8 mouse cellular contexts compared by ENCODE assay signal in genomic region chr1:134098726-134099515, GRCm38 (mm10). TPM values are rescaled to one million over a fixed set of nuclear protein-coding genes. Genes with fewer than 3 reads are reported as not detected.
DNase-seq lines count a peak whose midpoint lies in the region; ATAC-seq and TF ChIP-seq lines count a peak whose summit lies in the region.

No protein-coding gene starts in this region.

- peak; percentile 93 for DNase-seq in brain, embryonic 14.5 days (ENCODE audit: low read depth)
- DNase-seq in forebrain, embryonic 10.5 days (ENCODE audit: extremely low spot score, low spot score): peak; percentile 74
- peak; percentile 99 for DNase-seq in heart, postnatal 0 days (ENCODE audit: low spot score)
- peak; percentile 86 to 95 for DNase-seq in kidney, postnatal 25 days
- DNase-seq in testis, postnatal 10 days (ENCODE audit: low spot score): peak; percentile 70

- peak; percentile 89 for ATAC-seq in heart, postnatal 0 days (ENCODE audit: insufficient read depth, low read depth)
- ATAC-seq in liver, embryonic 16.5 days (ENCODE audit: low read depth): peak; percentile 91
- ATAC-seq in neural tube, embryonic 12.5 days (ENCODE audit: low FRiP score, low read depth): peak; percentile 30

- H3K27me3 ChIP-seq in ES-Bruce4 (ENCODE audit: control insufficient read depth, insufficient read depth, low read length, poor library complexity, severe bottlenecking): no peaks in the 10 kb centered on the region
- peaks cover 7% of the 10 kb centered on the region for H3K27me3 ChIP-seq in forebrain, embryonic 10.5 days (ENCODE audit: poor library complexity, severe bottlenecking)
- no peaks in the 10 kb centered on the region for H3K27me3 ChIP-seq in heart, postnatal 0 days (ENCODE audit: control insufficient read depth, insufficient read depth, low read length)
- no peaks in the 10 kb centered on the region for H3K27me3 ChIP-seq in liver, embryonic 16.5 days (ENCODE audit: control insufficient read depth, insufficient read depth, low read depth, low read length)
- no peaks in the 10 kb centered on the region for H3K27me3 ChIP-seq in neural tube, embryonic 12.5 days (replicated peaks)

- TF ChIP-seq POLR2A in ES-Bruce4 (IDR thresholded peaks at IDR 0.05; ENCODE audit: insufficient read depth, low read length): peak; percentile 4
- no peak for TF ChIP-seq POLR2A in brain, embryonic 14.5 days (IDR thresholded peaks at IDR 0.05; ENCODE audit: borderline replicate concordance, extremely low read depth, insufficient read depth, insufficient read length, poor library complexity, severe bottlenecking)

- H3K4me3 ChIP-seq in ES-Bruce4 (ENCODE audit: low read depth, low read length): peak overlapping the region; percentile 74
- H3K4me3 ChIP-seq in forebrain, embryonic 10.5 days: peak overlapping the region; percentile 58
- H3K4me3 ChIP-seq in heart, postnatal 0 days (ENCODE audit: low read depth, low read length): peak overlapping the region; percentile 26
- H3K4me3 ChIP-seq in liver, embryonic 16.5 days (ENCODE audit: low read depth, low read length): peak overlapping the region; percentile 59
- peak overlapping the region; percentile 32 for H3K4me3 ChIP-seq in neural tube, embryonic 12.5 days

- TF ChIP-seq EP300 in ES-Bruce4 (IDR thresholded peaks at IDR 0.05; ENCODE audit: insufficient read depth, low read depth, low read length): no peak
- peak; percentile 86 for TF ChIP-seq EP300 in heart, postnatal 0 days (IDR thresholded peaks at IDR 0.05; ENCODE audit: low read depth)

- H3K9me3 ChIP-seq in ES-Bruce4 (replicated peaks; ENCODE audit: control insufficient read depth, insufficient read depth, low read length, poor library complexity, severe bottlenecking): no peaks in the 10 kb centered on the region
- no peaks in the 10 kb centered on the region for H3K9me3 ChIP-seq in forebrain, embryonic 10.5 days
- no peaks in the 10 kb centered on the region for H3K9me3 ChIP-seq in heart, postnatal 0 days (replicated peaks; ENCODE audit: control insufficient read depth, low read length)
- H3K9me3 ChIP-seq in liver, embryonic 16.5 days (replicated peaks; ENCODE audit: control insufficient read depth, low read length): no peaks in the 10 kb centered on the region
- no peaks in the 10 kb centered on the region for H3K9me3 ChIP-seq in neural tube, embryonic 12.5 days

- H3K4me1 ChIP-seq in ES-Bruce4 (ENCODE audit: control insufficient read depth, insufficient read depth, low read length): peaks cover 6% of the 10 kb centered on the region
- H3K4me1 ChIP-seq in forebrain, embryonic 10.5 days: peaks cover 70% of the 10 kb centered on the region
- H3K4me1 ChIP-seq in heart, postnatal 0 days (ENCODE audit: control insufficient read depth, insufficient read depth): peaks cover 72% of the 10 kb centered on the region
- peaks cover 63% of the 10 kb centered on the region for H3K4me1 ChIP-seq in liver, embryonic 16.5 days (ENCODE audit: control insufficient read depth, low read depth, low read length)
- peaks cover 63% of the 10 kb centered on the region for H3K4me1 ChIP-seq in neural tube, embryonic 12.5 days

- no peak for TF ChIP-seq CTCF in ES-Bruce4 (IDR thresholded peaks at IDR 0.05; ENCODE audit: low read depth, low read length)
- no peak for TF ChIP-seq CTCF in brain, embryonic 14.5 days (IDR thresholded peaks at IDR 0.05; ENCODE audit: borderline replicate concordance, extremely low read depth, insufficient read depth, insufficient read length)
- no peak for TF ChIP-seq CTCF in heart, postnatal 0 days (IDR thresholded peaks at IDR 0.05; ENCODE audit: low read depth)

- H3K36me3 ChIP-seq in ES-Bruce4 (ENCODE audit: control insufficient read depth, insufficient read depth, low read length, poor library complexity, severe bottlenecking): no peaks in the 10 kb centered on the region
- no peaks in the 10 kb centered on the region for H3K36me3 ChIP-seq in forebrain, embryonic 10.5 days (replicated peaks)
- H3K36me3 ChIP-seq in heart, postnatal 0 days (replicated peaks; ENCODE audit: control insufficient read depth, insufficient read depth, low read length): no peaks in the 10 kb centered on the region
- no peaks in the 10 kb centered on the region for H3K36me3 ChIP-seq in liver, embryonic 16.5 days (ENCODE audit: control insufficient read depth, insufficient read depth)
- H3K36me3 ChIP-seq in neural tube, embryonic 12.5 days: no peaks in the 10 kb centered on the region; the same call in 1 of the 2 replicates

- peak overlapping the region; percentile 79 for H3K27ac ChIP-seq in ES-Bruce4 (ENCODE audit: insufficient read depth, low read length)
- H3K27ac ChIP-seq in forebrain, embryonic 10.5 days: peak overlapping the region; percentile 87
- H3K27ac ChIP-seq in heart, postnatal 0 days (ENCODE audit: low read depth): peak overlapping the region; percentile 99
- H3K27ac ChIP-seq in liver, embryonic 16.5 days (ENCODE audit: low read length): peak overlapping the region; percentile 98
- peak overlapping the region; percentile 64 for H3K27ac ChIP-seq in neural tube, embryonic 12.5 days

- H3K4me2 ChIP-seq in heart, postnatal 0 days (ENCODE audit: low read depth, low read length): peak overlapping the region; percentile 54
- H3K4me2 ChIP-seq in liver, embryonic 16.5 days (ENCODE audit: low read depth, low read length): peak overlapping the region; percentile 59
- H3K4me2 ChIP-seq in neural tube, embryonic 12.5 days (replicated peaks): peak overlapping the region; percentile 74

- peak overlapping the region; percentile 33 for H3K9ac ChIP-seq in ES-Bruce4 (ENCODE audit: low read depth, poor library complexity, severe bottlenecking)
- H3K9ac ChIP-seq in heart, postnatal 0 days (replicated peaks; ENCODE audit: low read depth, low read length): peak overlapping the region; percentile 52
- peak overlapping the region; percentile 85 for H3K9ac ChIP-seq in liver, embryonic 16.5 days (ENCODE audit: low read depth, low read length)
- peak overlapping the region; percentile 38 for H3K9ac ChIP-seq in neural tube, embryonic 12.5 days

- WGBS in forebrain, embryonic 10.5 days: 11% methylated on average over 17 of the region's 17 CpGs
- under 1% methylated on average over 17 of the region's 17 CpGs for WGBS in heart, postnatal 0 days
- WGBS in liver, embryonic 16.5 days (ENCODE audit: insufficient replicate concordance): 1% methylated on average over 17 of the region's 17 CpGs
- 12% methylated on average over 17 of the region's 17 CpGs for WGBS in neural tube, embryonic 12.5 days

RNA-seq across cellular contexts. Expression of gene Chit1, which starts 12.1 kb away (rescaled TPM):
- not detected in 2 replicates for polyA plus RNA-seq in ES-Bruce4 (2011; ENCODE audit: insufficient read depth, insufficient read length, low read depth, missing spikeins)
- polyA plus RNA-seq in brain, embryonic 14.5 days (2012; rRNA removed): 0.09 and 0.11 TPM in 2 replicates
- polyA plus RNA-seq in forebrain, embryonic 10.5 days (2016; fragmentation: Nextera tagmentation; extraction: Ambion mirVana): not detected in 2 replicates
- 0.76 and 1.5 TPM in 2 replicates for total RNA-seq in heart, postnatal 0 days (2014; rRNA removed; ENCODE audit: low replicate concordance)
- 0.19 and 0.30 TPM in 2 replicates for polyA plus RNA-seq in heart, postnatal 0 days (2015; fragmentation: Nextera tagmentation; extraction: Ambion mirVana)
- polyA plus RNA-seq in liver, embryonic 16.5 days (2015; fragmentation: Nextera tagmentation; extraction: Ambion mirVana): 0.19 and 0.20 TPM in 2 replicates
- polyA plus RNA-seq in neural tube, embryonic 12.5 days (2016; fragmentation: Nextera tagmentation; extraction: Ambion mirVana): 0.15 and 0.38 TPM in 2 replicates

RNA-seq across cellular contexts. Expression of gene Btg2, which starts 20.0 kb away (rescaled TPM):
- polyA plus RNA-seq in ES-Bruce4 (2011; ENCODE audit: insufficient read depth, insufficient read length, low read depth, missing spikeins): 109 and 112 TPM in 2 replicates
- 31.8 and 58.3 TPM in 2 replicates for polyA plus RNA-seq in brain, embryonic 14.5 days (2012; rRNA removed)
- 64.6 and 68.6 TPM in 2 replicates for polyA plus RNA-seq in forebrain, embryonic 10.5 days (2016; fragmentation: Nextera tagmentation; extraction: Ambion mirVana)
- 46.8 and 52.9 TPM in 2 replicates for total RNA-seq in heart, postnatal 0 days (2014; rRNA removed; ENCODE audit: low replicate concordance)
- polyA plus RNA-seq in heart, postnatal 0 days (2015; fragmentation: Nextera tagmentation; extraction: Ambion mirVana): 27.4 and 33.7 TPM in 2 replicates
- polyA plus RNA-seq in liver, embryonic 16.5 days (2015; fragmentation: Nextera tagmentation; extraction: Ambion mirVana): 107 and 109 TPM in 2 replicates
- polyA plus RNA-seq in neural tube, embryonic 12.5 days (2016; fragmentation: Nextera tagmentation; extraction: Ambion mirVana): 114 and 120 TPM in 2 replicates

Comparison
In these comparisons a context has a peak if more than half of its experiments do, and no peak if none do; other contexts are left out.
1. Peak in every context shown above with its lines: DNase-seq, ATAC-seq, H3K4me3 ChIP-seq and H3K27ac ChIP-seq.
2. H3K9ac ChIP-seq: peak in every context shown above with its lines; median percentile 85 in liver, embryonic 16.5 days; 52 in heart, postnatal 0 days; 38 in neural tube, embryonic 12.5 days; 33 in ES-Bruce4.
3. ATAC-seq: peak in every context shown above with its lines; median percentile 91 in liver, embryonic 16.5 days; 89 in heart, postnatal 0 days; 30 in neural tube, embryonic 12.5 days.